Mouse (Mus musculus): ENCODE measurements at regions not wholly inside any gene's neighbourhood (a gene's known extent, or its start where the extent isn't known, plus 50 kb on each side); places are given as distances from the start of the nearest gene placed in this dataset.

- Histone ChIP-seq H3K27ac (ENCODE audit: control insufficient read depth, low read depth, low read length) (no peak overlapping the region), H3K4me3 (ENCODE audit: control insufficient read depth in 1 of 2, insufficient read depth in 1 of 2, low read depth in 2 of 2, low read length in 2 of 2) (no peak overlapping the region), H3K9me3 (replicated peaks; ENCODE audit: insufficient read depth, low read length) (no peaks in the 10 kb centered on the region), H3K4me1 (ENCODE audit: control insufficient read depth in 1 of 2, insufficient read depth in 2 of 2, low read length in 2 of 2) (peaks cover 2% of the 10 kb centered on the region in 2 experiments; a peak in 1 of 4 replicates), H3K27me3 (ENCODE audit: control insufficient read depth in 1 of 2, insufficient read depth in 2 of 2, low read length in 2 of 2) (no peaks in the 10 kb centered on the region; a peak in 1 of 4 replicates), H3K79me2 (ENCODE audit: control insufficient read depth, insufficient read depth, low read length, poor library complexity) (no peaks in the 10 kb centered on the region), H3K36me3 (ENCODE audit: control insufficient read depth in 1 of 2, insufficient read depth in 2 of 2, low read length in 2 of 2) (no peaks in the 10 kb centered on the region), H3K9ac (ENCODE audit: control insufficient read depth, low read depth, low read length, poor library complexity, severe bottlenecking) (no peak overlapping the region)
- no peak for DNase-seq (ENCODE audit: low read depth, low spot score)
- no peak for TF ChIP-seq KAT2A (conservative IDR thresholded peaks at IDR 0.05; ENCODE audit: low read depth, low read length)
- no peak for TF ChIP-seq ETS1 (IDR thresholded peaks at IDR 0.05; ENCODE audit: low read depth, low read length)
These were observed 157.5 kb upstream of the Jun start for GRCm38 (mm10) chr4:95209322-95210119.

- TF ChIP-seq POLR2AphosphoS2 (IDR thresholded peaks at IDR 0.05; ENCODE audit: low read length) = no peak
- no peak for TF ChIP-seq GABPA (IDR thresholded peaks at IDR 0.05; ENCODE audit: low read depth, low read length)
- no peak for TF ChIP-seq TAL1 (IDR thresholded peaks at IDR 0.05; ENCODE audit: low read length)
- TF ChIP-seq GATA1 (IDR thresholded peaks at IDR 0.05; ENCODE audit: low read depth, low read length) = no peak
- no peak for TF ChIP-seq SIN3A (IDR thresholded peaks at IDR 0.05; ENCODE audit: low read length)
- TF ChIP-seq POLR2AphosphoS5 (IDR thresholded peaks at IDR 0.05; ENCODE audit: borderline replicate concordance, low read depth, low read length) = no peak
- TF ChIP-seq MXI1 (IDR thresholded peaks at IDR 0.05; ENCODE audit: low read depth, low read length) = no peak
- TF ChIP-seq MYC (IDR thresholded peaks at IDR 0.05; ENCODE audit: low read depth, low read length) = no peak
- no peak for TF ChIP-seq MYB (IDR thresholded peaks at IDR 0.05; ENCODE audit: low read depth, low read length)
- no peak for TF ChIP-seq UBTF (IDR thresholded peaks at IDR 0.05; ENCODE audit: borderline replicate concordance, insufficient read depth, low read depth, low read length)
- no peak for TF ChIP-seq USF2 (IDR thresholded peaks at IDR 0.05; ENCODE audit: borderline replicate concordance in 1 of 2, insufficient read depth in 1 of 2, low read depth in 1 of 2, low read length in 2 of 2)
- no peak for TF ChIP-seq ZMIZ1 (IDR thresholded peaks at IDR 0.05; ENCODE audit: low read depth, low read length)
- no peak for TF ChIP-seq NRF1 (IDR thresholded peaks at IDR 0.05; ENCODE audit: insufficient read depth, low read depth, low read length, poor library complexity, severe bottlenecking)
- TF ChIP-seq JUND (IDR thresholded peaks at IDR 0.05; ENCODE audit: low read depth, low read length) = no peak
- TF ChIP-seq TBP (IDR thresholded peaks at IDR 0.05; ENCODE audit: low read depth, low read length) = no peak
- TF ChIP-seq ZC3H11A (IDR thresholded peaks at IDR 0.05; ENCODE audit: low read depth, low read length) = no peak
- H3K79me2 ChIP-seq (ENCODE audit: control insufficient read depth, insufficient read depth, low read length, poor library complexity) = no peaks in the 10 kb centered on the region
- DNase-seq (ENCODE audit: low read depth, low spot score) = no peak
- H3K27ac ChIP-seq (ENCODE audit: control insufficient read depth, low read depth, low read length) = no peak overlapping the region
- H3K36me3 ChIP-seq (ENCODE audit: control insufficient read depth in 1 of 2, insufficient read depth in 2 of 2, low read length in 2 of 2) = no peaks in the 10 kb centered on the region
- peaks cover 2% of the 10 kb centered on the region in 2 experiments; a peak in 1 of 4 replicates for H3K4me1 ChIP-seq (ENCODE audit: control insufficient read depth in 1 of 2, insufficient read depth in 2 of 2, low read length in 2 of 2)
- H3K27me3 ChIP-seq (ENCODE audit: control insufficient read depth in 1 of 2, insufficient read depth in 2 of 2, low read length in 2 of 2) = no peaks in the 10 kb centered on the region; a peak in 1 of 4 replicates
- H3K9me3 ChIP-seq (replicated peaks; ENCODE audit: insufficient read depth, low read length) = no peaks in the 10 kb centered on the region
- H3K4me3 ChIP-seq (ENCODE audit: control insufficient read depth in 1 of 2, insufficient read depth in 1 of 2, low read depth in 2 of 2, low read length in 2 of 2) = no peak overlapping the region
- H3K9ac ChIP-seq (ENCODE audit: control insufficient read depth, low read depth, low read length, poor library complexity, severe bottlenecking) = no peak overlapping the region
These were observed 160.5 kb upstream of the Jun start for GRCm38 (mm10) chr4:95212561-95212960.
